Mouse (Mus musculus) c-Kit-positive CD71-negative TER-119-negative erythroid progenitor cells, embryonic 14.5 days (primary cell): Measurements from ENCODE around the gene Tmem211.

Source experiments
- DNase-seq: peaks from one replicate; pipeline ENCODE4 v3.0.0-alpha.2; 2013; ENCODE audit warnings: low read depth

Tmem211 gene

GRCm38 (mm10) chr5:113226632-113227102, at the start of gene Tmem211:
Gene Tmem211, plus strand, starts transcription at chr5:113226909.
- DNase-seq, result peak; percentile 57

DNA sequence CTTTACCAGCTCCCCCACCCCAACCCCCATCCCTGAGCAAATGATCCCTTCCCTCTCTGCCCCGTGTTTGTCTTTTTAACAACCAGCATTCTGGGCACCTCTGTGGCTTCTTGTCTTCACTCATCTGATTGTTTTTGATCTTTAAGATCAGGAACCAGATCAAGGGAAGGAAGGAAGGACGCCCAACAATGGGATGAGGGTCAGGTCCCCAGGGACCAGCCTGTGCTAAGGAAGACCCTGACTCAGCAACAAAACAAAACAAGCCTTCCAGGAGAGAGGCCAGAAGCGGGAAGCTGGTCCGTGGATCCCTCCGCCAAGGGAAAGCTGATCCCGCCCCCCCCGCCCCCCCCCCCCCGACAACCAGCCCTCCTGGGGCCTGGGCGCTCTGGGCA, 47.3 kb upstream of the Tmem211 start:
- DNase-seq, result no peak

DNA sequence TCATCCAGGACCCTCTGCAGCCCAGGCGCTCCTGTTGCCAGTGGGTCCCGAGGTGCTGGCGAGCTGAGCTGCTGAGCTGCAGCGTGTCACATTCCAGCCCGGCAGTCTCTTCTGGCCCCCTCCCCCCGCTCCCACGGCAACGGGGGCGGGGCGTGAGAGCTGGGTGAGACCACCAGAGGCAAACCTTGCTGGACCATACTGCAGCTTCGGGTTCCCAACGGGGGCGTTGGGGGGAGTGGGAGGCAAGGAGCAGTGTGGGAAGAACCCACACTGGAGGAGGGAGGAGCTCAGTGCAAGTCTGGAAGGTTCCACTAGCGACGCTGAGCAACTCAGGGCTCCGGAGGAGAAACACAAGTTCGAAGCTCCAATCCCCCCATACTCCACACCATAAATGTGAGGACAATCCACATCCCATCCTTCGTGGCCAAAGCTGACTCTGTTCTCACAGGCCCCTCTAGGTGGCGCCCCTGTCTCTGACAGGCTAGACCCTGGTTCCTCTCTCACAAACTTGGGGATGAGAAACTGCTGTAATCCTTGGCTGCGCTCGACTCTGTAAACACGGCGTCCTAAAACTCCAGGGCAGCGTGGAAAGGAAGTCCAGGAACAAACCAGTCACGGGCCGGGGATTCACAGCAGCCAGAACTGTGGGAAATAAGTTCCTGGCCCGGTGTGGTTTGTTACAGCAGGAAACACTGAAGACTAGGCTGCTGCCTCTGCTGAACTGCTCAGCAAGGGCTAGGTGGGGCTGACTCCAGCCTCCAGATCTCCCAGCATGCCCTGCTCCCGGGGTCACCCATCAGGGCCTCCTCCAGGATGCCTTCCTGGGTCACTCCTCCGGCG, 46.6 kb upstream of the Tmem211 start:
- peak; percentile 84 for DNase-seq

GRCm38 (mm10) chr5:113180755-113181154, 46.0 kb upstream of the Tmem211 start:
- no peak for DNase-seq

GRCm38 (mm10) chr5:113181441-113181840, 45.3 kb upstream of the Tmem211 start:
- peak; percentile 36 for DNase-seq

DNA sequence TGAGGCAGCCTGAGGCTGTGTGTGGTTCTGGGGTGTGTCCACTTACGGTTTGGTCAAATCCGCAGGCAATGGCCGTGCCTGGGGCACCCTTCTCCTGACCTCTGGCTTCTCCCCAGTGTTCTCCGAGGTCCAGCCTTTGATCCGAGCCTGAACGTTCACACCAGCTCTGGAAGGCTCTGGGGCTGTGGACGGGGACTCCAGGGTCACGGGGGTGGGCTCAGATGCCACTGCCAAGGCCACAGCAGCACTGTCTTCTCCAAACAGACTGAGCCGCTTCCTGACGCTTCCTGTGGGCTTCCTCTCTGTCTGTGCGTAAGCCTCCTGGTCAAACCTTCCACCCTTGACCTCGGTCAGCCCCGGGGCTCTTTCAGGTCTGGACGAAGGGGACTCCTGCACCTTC, 36.2 kb upstream of the Tmem211 start:
- no peak for DNase-seq

DNA sequence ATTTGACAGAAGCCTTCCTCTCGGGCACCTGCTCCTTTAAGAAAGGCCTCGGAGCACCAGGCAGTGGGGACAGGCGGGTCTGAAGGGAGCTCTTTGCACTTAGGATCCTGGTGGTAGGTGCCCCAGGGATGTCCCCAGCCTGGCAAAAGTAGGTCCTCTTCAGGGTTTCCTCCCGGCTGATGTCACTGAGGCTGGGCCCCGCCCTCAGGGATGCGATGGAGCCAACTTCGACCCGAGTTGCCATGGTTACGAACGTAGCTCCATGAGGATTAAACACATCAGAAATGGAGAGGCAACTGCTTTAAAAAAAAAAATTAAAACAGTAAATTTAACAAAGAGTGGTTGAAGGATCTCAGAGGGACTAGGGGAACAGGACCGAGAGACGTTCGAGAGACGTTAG, 34.8 kb upstream of the Tmem211 start:
- no peak for DNase-seq

DNA sequence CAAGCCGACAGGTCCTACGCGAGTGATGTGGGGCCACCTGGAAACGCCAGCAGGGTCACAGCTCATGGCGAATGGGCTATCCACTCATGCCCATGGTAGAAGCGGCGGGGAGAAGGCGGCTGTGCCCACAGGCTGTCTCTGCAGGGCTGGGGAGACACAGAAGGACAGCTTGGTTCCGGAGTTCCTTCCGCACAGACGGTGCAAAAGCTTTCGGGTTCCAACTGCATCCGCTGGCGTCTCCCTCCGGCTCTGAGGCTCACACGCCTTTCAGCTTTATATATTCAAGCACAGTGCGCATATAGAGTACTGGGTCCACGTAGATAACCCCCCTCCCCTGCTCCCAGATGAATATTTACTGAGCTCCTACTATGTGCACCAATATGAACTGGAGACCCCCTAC, 32.9 kb upstream of the Tmem211 start:
- DNase-seq, result no peak

DNA sequence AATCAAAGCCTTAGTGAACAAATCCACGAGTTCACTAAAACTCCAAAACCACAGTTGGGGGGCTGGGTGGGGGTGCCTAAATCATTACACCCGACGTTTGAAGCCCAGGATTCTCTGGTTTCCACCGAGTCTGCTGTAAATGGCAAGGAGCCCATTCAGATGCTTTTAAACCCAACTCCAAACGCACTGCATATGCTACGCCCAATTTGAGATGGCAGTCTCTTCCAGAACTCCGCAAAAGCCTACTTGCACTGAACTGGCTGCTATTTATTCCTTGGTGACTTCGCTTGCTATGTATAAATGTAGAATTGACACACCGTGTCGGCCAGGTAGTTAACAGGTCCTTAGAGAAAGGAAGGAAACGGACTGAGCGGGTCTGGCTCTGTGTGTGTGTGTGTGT, 31.3 kb upstream of the Tmem211 start:
- no peak for DNase-seq

DNA sequence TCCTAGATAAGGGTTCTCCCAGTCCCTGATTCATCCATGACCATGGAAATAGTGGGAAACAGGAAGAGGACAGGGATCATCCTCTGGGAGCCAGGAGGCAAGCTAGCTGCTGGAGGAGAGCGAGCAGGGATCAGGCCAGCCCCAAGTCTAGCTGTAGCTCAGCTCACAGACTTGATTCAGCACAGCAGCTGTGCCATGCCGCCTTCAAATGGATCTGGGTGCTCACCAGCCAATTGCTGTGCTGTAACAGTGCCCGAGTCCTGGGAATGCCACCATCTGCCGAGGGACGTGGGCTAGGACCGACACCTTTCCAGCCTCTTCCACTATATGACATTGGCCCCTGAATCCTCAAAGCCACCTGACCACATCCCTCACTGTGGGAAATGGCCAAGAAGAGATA, 30.8 kb upstream of the Tmem211 start:
- DNase-seq, result no peak

DNA sequence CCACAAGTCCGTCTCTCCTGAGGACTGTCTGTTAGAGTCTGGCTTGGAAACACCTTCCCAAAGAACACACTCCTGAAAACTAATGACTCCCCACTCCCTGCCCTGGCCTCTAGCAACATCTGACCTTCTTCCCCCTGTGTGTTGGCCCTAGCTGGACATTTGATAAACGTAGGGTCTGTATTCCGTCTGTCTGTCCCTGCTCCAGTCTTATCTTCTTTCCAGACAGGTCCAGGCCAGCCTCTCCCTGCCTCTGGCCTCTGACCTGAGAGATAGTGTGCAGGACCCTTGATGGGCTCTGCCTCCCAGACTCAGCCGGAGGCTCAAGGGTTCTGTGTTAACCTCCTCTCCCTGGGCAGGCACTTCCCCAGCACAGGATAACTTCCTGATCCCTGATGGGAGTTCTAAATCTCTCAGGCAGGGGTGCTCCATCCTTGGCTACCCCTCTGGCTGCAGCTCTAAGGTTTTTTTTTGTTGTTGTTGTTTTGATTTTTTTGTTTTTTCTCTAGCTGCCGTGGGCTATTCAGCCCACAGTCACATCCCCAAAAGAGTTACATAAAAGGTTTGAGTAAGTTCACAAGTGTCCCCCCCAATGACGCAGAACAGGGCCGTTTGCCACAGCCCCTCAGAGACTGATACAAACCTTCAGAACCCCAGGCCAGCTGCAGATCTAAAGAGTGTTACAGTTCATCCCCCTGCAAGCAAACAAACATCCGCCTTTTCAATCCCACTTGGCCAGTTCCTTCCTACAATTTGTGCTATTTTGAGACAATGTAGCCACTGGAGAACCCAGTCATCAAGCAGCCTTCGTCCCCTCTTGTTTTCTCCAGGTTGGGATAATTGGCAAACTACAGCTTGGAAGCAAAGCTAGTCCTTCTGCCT, 29.6 kb upstream of the Tmem211 start:
- DNase-seq, result no peak

- DNase-seq, result no peak
Observed at GRCm38 (mm10) chr5:113199126-113199771, 27.5 kb upstream of the Tmem211 start.

DNA sequence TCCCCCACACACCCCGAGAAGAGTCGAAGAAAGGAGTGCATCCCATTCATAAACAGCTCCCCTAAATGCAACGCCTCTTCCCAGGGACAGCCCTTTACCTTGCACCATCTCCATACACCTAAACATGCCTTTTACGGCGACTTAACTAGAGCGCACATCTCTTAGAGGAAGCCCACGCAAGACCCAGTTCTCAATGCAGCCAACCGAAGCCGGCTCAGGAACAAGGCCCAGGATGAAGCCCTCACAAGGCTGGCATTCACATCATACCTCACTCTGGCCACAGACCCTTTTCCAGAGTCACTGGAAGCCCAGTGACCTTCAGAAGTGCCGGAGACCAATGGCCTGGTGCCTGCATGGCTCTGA, 27.0 kb upstream of the Tmem211 start:
- DNase-seq, result no peak

GRCm38 (mm10) chr5:113204193-113204592, 22.5 kb upstream of the Tmem211 start:
- DNase-seq, result no peak

DNA sequence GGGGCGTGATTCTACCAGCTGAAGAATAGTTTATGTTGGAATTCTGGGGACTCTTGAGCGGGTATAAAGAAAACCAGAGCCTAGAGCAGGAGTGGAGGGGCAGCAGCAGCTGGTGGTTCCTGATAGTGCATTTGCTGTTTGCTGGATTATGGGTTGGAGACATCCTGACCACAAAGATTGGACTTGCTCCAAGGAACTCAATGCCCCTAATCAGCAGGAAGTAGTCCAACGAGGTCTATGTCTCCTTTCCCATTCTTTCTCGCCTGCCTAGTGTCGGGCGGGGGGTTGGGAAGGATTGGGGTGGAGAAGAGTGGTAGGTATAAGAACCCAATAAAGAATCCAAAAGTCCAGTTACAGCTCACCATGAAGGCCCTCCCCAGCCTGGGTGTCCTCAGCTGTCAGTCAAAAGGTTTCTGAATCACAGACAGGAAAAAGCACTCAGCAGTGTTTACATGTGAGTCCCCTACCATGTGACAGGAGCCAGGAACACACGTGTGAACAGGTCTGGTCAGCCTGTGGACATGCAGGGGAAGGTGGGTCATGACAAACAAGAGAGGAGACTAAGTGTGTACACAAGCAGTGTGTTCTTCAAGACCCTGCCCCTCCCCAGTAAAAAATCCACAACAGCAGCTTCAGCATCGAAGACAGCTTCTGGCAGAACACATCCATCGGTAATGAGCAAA, 19.9 kb upstream of the Tmem211 start:
- DNase-seq, result no peak

DNA sequence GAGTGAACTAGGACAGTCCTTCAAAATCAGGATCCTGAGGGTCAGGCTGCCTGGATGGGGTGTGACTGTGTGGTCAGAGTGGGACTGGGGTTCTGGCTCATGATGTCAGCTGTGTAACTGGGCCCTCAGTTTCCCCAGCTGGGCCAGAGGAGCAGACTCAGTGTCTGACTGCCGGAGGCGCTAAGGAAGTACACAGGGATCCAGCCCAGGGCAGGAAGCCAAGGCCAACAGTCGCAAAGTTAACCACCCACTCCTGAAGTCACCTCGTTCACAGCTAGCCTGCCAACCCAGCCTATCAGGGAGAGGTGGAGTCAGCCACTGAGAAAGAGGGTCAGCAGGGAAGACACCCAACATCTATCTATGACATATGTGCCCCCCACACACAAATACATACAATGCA, 18.7 kb upstream of the Tmem211 start:
- no peak for DNase-seq

DNA sequence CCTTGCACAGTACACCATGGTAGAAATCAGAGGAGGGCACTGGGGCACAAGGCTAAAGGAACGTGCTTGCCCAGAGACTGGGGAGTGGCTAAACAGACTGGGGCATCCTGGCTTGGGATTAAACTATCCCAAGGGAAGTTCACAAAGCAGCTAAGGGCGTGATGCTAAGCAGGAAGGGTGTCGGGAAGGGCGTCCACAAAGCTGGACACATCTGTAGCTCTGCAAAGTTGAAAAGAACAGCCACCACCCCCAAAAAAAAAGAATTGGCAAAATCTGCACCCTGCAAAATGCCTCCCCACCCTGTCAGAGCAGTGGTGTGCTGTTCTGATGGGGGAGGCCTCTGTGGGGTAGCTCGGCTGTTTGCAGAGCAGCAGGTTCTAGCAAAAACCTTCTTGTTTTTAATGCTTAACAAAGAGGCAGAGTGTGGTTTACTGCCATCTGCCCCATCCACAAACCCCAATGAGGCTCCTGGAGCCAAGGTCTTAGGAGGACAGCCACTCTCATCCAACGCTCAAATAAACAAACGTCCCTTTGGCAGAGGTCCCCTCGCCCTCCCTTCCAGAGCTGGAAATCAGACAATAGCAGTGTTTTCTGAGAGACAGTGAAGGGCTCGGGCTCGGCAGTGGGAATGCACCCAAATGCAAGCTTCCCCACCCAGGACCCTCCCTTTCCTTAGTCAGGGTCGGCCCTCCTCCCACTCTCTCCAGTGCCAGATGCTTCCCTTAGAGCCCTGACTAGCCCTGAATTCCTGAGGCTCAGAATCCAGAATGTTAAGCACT, 17.9 kb upstream of the Tmem211 start:
- no peak for DNase-seq

DNA sequence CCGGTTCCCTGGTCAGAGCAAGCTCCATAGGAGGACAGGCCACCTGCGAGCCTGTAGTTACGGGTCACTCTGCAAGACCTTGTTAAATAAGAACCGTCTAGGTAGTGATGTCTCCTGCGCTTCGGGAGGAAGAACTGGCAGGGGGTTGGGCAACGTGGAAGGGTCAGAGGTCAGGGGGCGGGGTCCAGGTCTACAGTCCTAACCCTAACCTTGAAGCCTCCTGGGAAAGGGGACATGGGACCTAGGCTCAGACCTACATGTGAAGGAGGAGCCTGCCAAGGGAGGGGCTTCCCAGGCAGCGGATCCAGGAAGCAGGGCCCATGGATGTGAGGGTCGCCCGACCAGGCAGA, 17.3 kb upstream of the Tmem211 start:
- no peak for DNase-seq

GRCm38 (mm10) chr5:113209898-113210297, 16.8 kb upstream of the Tmem211 start:
- DNase-seq, result no peak

- no peak for DNase-seq
Observed at GRCm38 (mm10) chr5:113210314-113210713, 16.4 kb upstream of the Tmem211 start.

DNA sequence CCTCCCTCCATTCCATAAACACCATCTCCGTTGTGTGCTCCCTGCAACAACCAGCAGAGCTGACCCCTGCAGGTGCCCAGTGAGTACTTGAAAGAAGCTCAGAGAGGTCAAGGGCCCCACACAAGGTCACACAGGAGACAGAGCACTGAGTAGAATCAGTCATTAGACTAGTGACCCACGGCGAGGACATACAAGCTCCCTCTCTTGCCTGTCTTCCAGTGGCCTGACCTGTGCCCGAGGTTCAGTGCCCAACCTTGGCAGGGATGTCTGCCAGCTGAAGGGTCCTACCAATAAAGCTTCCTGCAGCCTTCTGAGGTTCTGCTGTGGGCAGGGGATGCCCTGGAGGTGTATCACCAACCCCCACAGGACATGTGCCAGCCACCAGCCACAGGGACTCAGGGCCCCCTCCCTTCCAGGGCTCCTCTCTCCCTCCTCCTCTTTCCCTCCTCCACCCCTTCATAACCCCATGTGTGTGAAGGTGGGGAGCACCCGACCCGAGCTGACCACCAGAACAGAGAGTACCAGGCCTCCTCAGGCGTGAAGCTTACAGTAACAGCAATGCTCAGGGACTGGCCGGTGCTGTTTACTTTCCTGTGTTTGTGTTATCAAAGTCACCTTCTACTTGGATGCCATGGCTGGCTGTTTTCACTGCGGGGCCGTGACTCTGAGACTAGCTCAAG, 14.4 kb upstream of the Tmem211 start:
- no peak for DNase-seq
